Mouse (Mus musculus) E14TG2a.4 (cell line): ENCODE results near the gene Rps26.

Experiments
- CTCF ChIP-seq: conservative IDR thresholded peaks from 2 replicates; pipeline ENCODE4 v1.5.1; 2014; ENCODE audit warnings: low read length
- NANOG ChIP-seq: IDR thresholded peaks from 2 replicates; pipeline ENCODE4 v1.6.1; 2014; ENCODE audit warnings: borderline replicate concordance, low read length, mixed read lengths
- POU5F1 ChIP-seq: IDR thresholded peaks from 2 replicates; pipeline ENCODE4 v1.6.1; 2014; ENCODE audit warnings: low read length, borderline replicate concordance

DNA sequence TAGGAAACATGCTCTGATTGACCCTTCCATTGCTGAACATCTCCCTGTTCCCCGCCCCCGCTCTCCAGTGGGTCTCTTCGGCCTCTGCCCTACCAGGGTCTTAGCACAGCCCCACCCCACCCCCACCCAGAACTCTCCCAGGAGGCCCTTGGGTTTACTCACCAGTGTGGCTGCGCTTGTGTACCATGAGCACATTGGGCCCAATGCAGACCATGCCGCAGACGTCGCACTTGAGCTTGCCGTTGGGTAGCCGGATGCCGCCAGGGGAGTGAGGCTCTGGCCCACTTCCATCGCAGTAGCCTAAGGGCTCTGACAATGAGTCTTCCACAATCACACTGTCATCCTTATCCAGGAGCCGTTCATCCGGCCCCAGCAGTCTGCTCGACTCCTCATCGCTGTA, 14.3 kb upstream of the Rps26 start:
- no peak for TF ChIP-seq CTCF
- no peak for TF ChIP-seq POU5F1
- no peak for TF ChIP-seq NANOG
